Mouse (Mus musculus) ES-E14 (cell line): ENCODE results near the gene Ptpn23. TPM values are rescaled to one million over a fixed set of nuclear protein-coding genes. Genes with fewer than 3 reads are reported as not detected.

ENCODE experiments used
- DNase-seq: peaks from one replicate; pipeline ENCODE4 v3.0.0-alpha.2; 2013; ENCODE audit warnings: low read depth, low spot score
- H3K27ac ChIP-seq: 2 replicates; pipeline ENCODE4 v1.5.1; 2012; ENCODE audit warnings: low read depth, mild to moderate bottlenecking, low read length, moderate library complexity, mixed read lengths; ENCODE audit not compliant: poor library complexity, insufficient read depth, severe bottlenecking
- H3K36me3 ChIP-seq: 2 replicates; pipeline ENCODE4 v1.6.1; 2012; ENCODE audit warnings: mild to moderate bottlenecking, low read length, moderate library complexity, mixed read lengths; ENCODE audit not compliant: control insufficient read depth, poor library complexity, insufficient read depth, severe bottlenecking
- H3K4me1 ChIP-seq, 2 experiments: fragments of 150-350 bp in 1 of 2; sonication (generic) in 1 of 2; 2 replicates each; pipeline ENCODE4 v1.6.1; 2012; ENCODE audit warnings: low read length in 2 of 2, mild to moderate bottlenecking in 1 of 2, mixed read lengths in 1 of 2; ENCODE audit not compliant: control insufficient read depth in 2 of 2, insufficient read depth in 2 of 2, poor library complexity in 1 of 2
- H3K4me3 ChIP-seq, 2 experiments: fragments of 150-350 bp in 1 of 2; sonication (generic) in 1 of 2; 2 replicates each; pipeline ENCODE4 v1.5.1; 2012; ENCODE audit warnings: low read length in 2 of 2, low read depth in 1 of 2, mild to moderate bottlenecking in 1 of 2, mixed read lengths in 1 of 2; ENCODE audit not compliant: insufficient read depth in 1 of 2, poor library complexity in 1 of 2, severe bottlenecking in 1 of 2
- H3K9ac ChIP-seq: 2 replicates; pipeline ENCODE4 v1.6.1; 2012; ENCODE audit warnings: low read depth, mild to moderate bottlenecking, low read length, mixed read lengths; ENCODE audit not compliant: poor library complexity, insufficient read depth, severe bottlenecking
- H3K9me3 ChIP-seq: fragments of 150-350 bp; sonication (generic); 2 replicates; pipeline ENCODE4 v1.6.1; 2012; ENCODE audit warnings: low read depth, mild to moderate bottlenecking, low read length; ENCODE audit not compliant: control insufficient read depth, insufficient read depth
- CHD2 ChIP-seq: IDR thresholded peaks from 2 replicates; pipeline ENCODE4 v1.6.1; 2014; ENCODE audit warnings: mild to moderate bottlenecking, low read depth, low read length, inconsistent platforms
- HCFC1 ChIP-seq: IDR thresholded peaks from 2 replicates; pipeline ENCODE4 v1.6.1; 2012; ENCODE audit warnings: low read length, inconsistent platforms, borderline replicate concordance; ENCODE audit not compliant: insufficient read depth
- MAFK ChIP-seq: IDR thresholded peaks from 2 replicates; pipeline ENCODE4 v1.6.1; 2014; ENCODE audit warnings: mild to moderate bottlenecking, low read depth, low read length, inconsistent platforms; ENCODE audit not compliant: insufficient read depth
- ZC3H11A ChIP-seq: IDR thresholded peaks from 2 replicates; pipeline ENCODE4 v1.6.1; 2012; ENCODE audit warnings: low read depth, mild to moderate bottlenecking, inconsistent platforms, low read length, borderline replicate concordance
- ZNF384 ChIP-seq: IDR thresholded peaks from 2 replicates; pipeline ENCODE4 v1.6.1; 2012; ENCODE audit warnings: low read depth, low read length, inconsistent platforms
- in situ Hi-C, 2 experiments: fragments of 600-800 bp; cut with MboI; formaldehyde crosslinking; loops; one replicate each; pipeline ENCODE4 v1.15.1; 2025; ENCODE audit warnings: low sequenced_read_pairs in 2 of 2, inconsistent platforms in 1 of 2; ENCODE audit not compliant: unreplicated experiment in 2 of 2
- total RNA-seq: library from RNA; depleted of rRNA; stranded (reverse); fragments of 300-350 nt; gene quantifications from 2 replicates; pipeline ENCODE4 v1.2.3, GENCODE M21; 2012; rRNA removed

Gene Ptpn23
- total RNA-seq, 1 experiment = 42.6 TPM

GRCm38 (mm10) chr9:110345057-110345739 is 62.8 kb downstream of the Ptpn23 start:
- Histone ChIP-seq H3K4me1 (peaks cover 0 to 4% of the 10 kb centered on the region in 2 experiments; a peak in 2 of 4 replicates), H3K9me3 (no peaks in the 10 kb centered on the region), H3K27ac (no peak overlapping the region), H3K36me3 (no peaks in the 10 kb centered on the region; the same call in 1 of the 2 replicates), H3K4me3 (no peak overlapping the region), H3K9ac (no peak overlapping the region)
- DNase-seq = no peak
- TF ChIP-seq MAFK (no peak), ZC3H11A (no peak), CHD2 (no peak), HCFC1 (no peak), ZNF384 (no peak)
- in situ Hi-C loops = no loop called here

- no peaks in the 10 kb centered on the region; the same call in 1 of the 2 replicates for H3K36me3 ChIP-seq
- no peak overlapping the region for H3K4me3 ChIP-seq
- H3K27ac ChIP-seq = no peak overlapping the region
- H3K9ac ChIP-seq = no peak overlapping the region
- TF ChIP-seq HCFC1 (no peak), ZNF384 (no peak), ZC3H11A (no peak), MAFK (no peak)
- no peak for DNase-seq
- H3K4me1 ChIP-seq = peaks cover 0 to 2% of the 10 kb centered on the region in 2 experiments; a peak in 2 of 4 replicates
- no peaks in the 10 kb centered on the region for H3K9me3 ChIP-seq
- in situ Hi-C loops = no loop called here
These were observed 64.2 kb downstream of the Ptpn23 start for GRCm38 (mm10) chr9:110343805-110344204.

GRCm38 (mm10) chr9:110342008-110342407 is 66.0 kb downstream of the Ptpn23 start:
- Histone ChIP-seq H3K9me3 (no peaks in the 10 kb centered on the region), H3K4me1 (peaks cover 0 to 2% of the 10 kb centered on the region in 2 experiments; a peak in 2 of 4 replicates), H3K9ac (no peak overlapping the region), H3K4me3 (no peak overlapping the region), H3K36me3 (no peaks in the 10 kb centered on the region; the same call in 1 of the 2 replicates), H3K27ac (no peak overlapping the region)
- no peak for TF ChIP-seq ZC3H11A
- TF ChIP-seq HCFC1 = no peak
- no peak for TF ChIP-seq ZNF384
- TF ChIP-seq MAFK = no peak
- no peak for TF ChIP-seq CHD2
- in situ Hi-C loops = no loop called here
- no peak for DNase-seq

GRCm38 (mm10) chr9:110340037-110340750 is 67.8 kb downstream of the Ptpn23 start:
- H3K4me1 ChIP-seq = peaks cover 0 to 2% of the 10 kb centered on the region in 2 experiments; a peak in 2 of 4 replicates
- TF ChIP-seq ZC3H11A = no peak
- TF ChIP-seq CHD2 = no peak
- no peak for TF ChIP-seq HCFC1
- no peak for TF ChIP-seq ZNF384
- TF ChIP-seq MAFK = no peak
- no peaks in the 10 kb centered on the region for H3K9me3 ChIP-seq
- H3K27ac ChIP-seq = no peak overlapping the region
- no peaks in the 10 kb centered on the region; the same call in 1 of the 2 replicates for H3K36me3 ChIP-seq
- H3K4me3 ChIP-seq = no peak overlapping the region
- DNase-seq = no peak
- in situ Hi-C loops = no loop called here
- no peak overlapping the region for H3K9ac ChIP-seq

Other genes with a start within 250 kb of the Ptpn23 start
- gene Cspg5, start 164.4 kb downstream of the Ptpn23 start, total RNA-seq = 3.3 and 8.4 TPM in 2 replicates
- 24.5 and 28.3 TPM in 2 replicates for gene Elp6, start 103.0 kb downstream of the Ptpn23 start, total RNA-seq
- gene Scap, start 74.9 kb downstream of the Ptpn23 start, total RNA-seq = 67.7 and 90.1 TPM in 2 replicates
- gene Ngp, start 11.5 kb upstream of the Ptpn23 start, total RNA-seq = not detected in 2 replicates
- 4.4 and 4.7 TPM in 2 replicates for gene Klhl18, start 68.5 kb upstream of the Ptpn23 start, total RNA-seq
- gene Kif9, start 68.7 kb upstream of the Ptpn23 start, total RNA-seq = 0.63 and 0.71 TPM in 2 replicates
- 78.9 and 79.2 TPM in 2 replicates for gene Setd2, start 124.4 kb upstream of the Ptpn23 start, total RNA-seq
- 65.5 and 83.8 TPM in 2 replicates for gene Nradd, start 216.2 kb upstream of the Ptpn23 start, total RNA-seq
- 13.6 and 24.1 TPM in 2 replicates for gene Nbeal2, start 245.9 kb upstream of the Ptpn23 start, total RNA-seq
- gene Ccdc12, start 248.3 kb upstream of the Ptpn23 start, total RNA-seq = 79.9 and 82.2 TPM in 2 replicates